ENCODE assay signal across 17 mouse cellular contexts in the genomic region with DNA sequence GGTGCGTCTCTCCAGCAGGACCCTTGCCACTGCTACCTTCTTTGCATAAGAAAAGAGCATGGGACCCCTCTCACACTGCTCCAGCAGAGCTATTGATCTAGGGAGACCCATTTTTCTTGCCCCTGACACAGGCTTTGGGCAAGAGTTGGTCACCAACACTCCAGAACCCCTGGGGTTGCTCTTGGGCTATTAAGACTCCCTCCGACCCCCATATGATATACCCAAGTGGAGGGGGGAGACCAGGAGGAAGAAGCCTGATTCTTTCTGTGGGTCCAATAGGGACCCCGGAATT. TPM values are rescaled to one million over a fixed set of nuclear protein-coding genes. Genes with fewer than 3 reads are reported as not detected.
A peak's percentile ranks its signal among the peaks of the same experiment; 100 is the strongest.
DNase-seq lines count a peak whose midpoint lies in the region; ATAC-seq and TF ChIP-seq lines count a peak whose summit lies in the region.
"Had no signal": no experiment of that assay in that cellular context is flagged by ENCODE, and none has a peak within 500 bp of the region (broad histone marks: within the 10 kb centered on the region; RNA-seq: fewer than 3 reads in every experiment).

No protein-coding gene starts in this region.

- TF ChIP-seq CTCF in kidney, adult 2 months (conservative IDR thresholded peaks at IDR 0.05; ENCODE audit: insufficient read depth, insufficient read length, low read depth, low read length): no peak

- peaks cover 58% of the 10 kb centered on the region for H3K27me3 ChIP-seq in heart, embryonic 10.5 days (ENCODE audit: insufficient read depth, poor library complexity, severe bottlenecking)
- H3K27me3 ChIP-seq in kidney, adult 2 months (replicated peaks; ENCODE audit: control insufficient read depth, insufficient read depth, low read length): no peaks in the 10 kb centered on the region
- H3K27me3 ChIP-seq in midbrain, embryonic 12.5 days: peaks cover 80% of the 10 kb centered on the region
- peaks cover 44% of the 10 kb centered on the region for H3K27me3 ChIP-seq in midbrain, embryonic 14.5 days (ENCODE audit: control insufficient read depth, insufficient read depth, low read length)
- peaks cover 46% of the 10 kb centered on the region for H3K27me3 ChIP-seq in limb, embryonic 11.5 days (ENCODE audit: control insufficient read depth, insufficient read depth, low read length)

- H3K9ac ChIP-seq in midbrain, embryonic 12.5 days (replicated peaks): no peak overlapping the region
- no peak overlapping the region for H3K9ac ChIP-seq in midbrain, embryonic 14.5 days (replicated peaks; ENCODE audit: low read length)
- no peak overlapping the region for H3K9ac ChIP-seq in limb, embryonic 11.5 days (ENCODE audit: low read length)
- H3K9ac ChIP-seq: hindbrain, embryonic 15.5 days; liver, embryonic 14.5 days had no signal

- no peaks in the 10 kb centered on the region for H3K9me3 ChIP-seq in heart, embryonic 10.5 days
- no peaks in the 10 kb centered on the region for H3K9me3 ChIP-seq in midbrain, embryonic 12.5 days
- H3K9me3 ChIP-seq in midbrain, embryonic 14.5 days (ENCODE audit: control insufficient read depth, low read length): no peaks in the 10 kb centered on the region
- H3K9me3 ChIP-seq in limb, embryonic 11.5 days (ENCODE audit: control insufficient read depth, low read length): no peaks in the 10 kb centered on the region
- H3K9me3 ChIP-seq: hindbrain, embryonic 15.5 days had no signal

- no peak for ATAC-seq in midbrain, embryonic 12.5 days (ENCODE audit: low FRiP score, low read depth)
- ATAC-seq in midbrain, embryonic 14.5 days (ENCODE audit: low FRiP score, low TSS enrichment): no peak
- no peak for ATAC-seq in limb, embryonic 11.5 days (ENCODE audit: insufficient number of reproducible peaks, low FRiP score, low TSS enrichment, low read depth)

- H3K4me1 ChIP-seq in heart, embryonic 10.5 days: peaks cover 70% of the 10 kb centered on the region
- H3K4me1 ChIP-seq in kidney, adult 2 months (ENCODE audit: control insufficient read depth, insufficient read depth, low read length): peaks cover 11% of the 10 kb centered on the region
- H3K4me1 ChIP-seq in midbrain, embryonic 12.5 days: peaks cover 53% of the 10 kb centered on the region
- H3K4me1 ChIP-seq in midbrain, embryonic 14.5 days (ENCODE audit: control insufficient read depth, insufficient read depth, low read length): peaks cover 25% of the 10 kb centered on the region
- peaks cover 25% of the 10 kb centered on the region; the same call in 1 of the 2 replicates for H3K4me1 ChIP-seq in limb, embryonic 11.5 days (ENCODE audit: control insufficient read depth, insufficient read depth, low read length)

- no peaks in the 10 kb centered on the region for H3K36me3 ChIP-seq in heart, embryonic 10.5 days
- H3K36me3 ChIP-seq in kidney, adult 2 months (ENCODE audit: control insufficient read depth, insufficient read depth, low read length): peaks cover 3% of the 10 kb centered on the region; the same call in 1 of the 2 replicates
- 0 out of 2 replicates have a peak, but pooled peaks cover 3% of the 10 kb centered on the region for H3K36me3 ChIP-seq in midbrain, embryonic 12.5 days
- peaks cover 1% of the 10 kb centered on the region; the same call in 1 of the 2 replicates for H3K36me3 ChIP-seq in midbrain, embryonic 14.5 days (ENCODE audit: control insufficient read depth, insufficient read depth, low read length)
- H3K36me3 ChIP-seq in limb, embryonic 11.5 days (ENCODE audit: control insufficient read depth, insufficient read depth, low read length): no peaks in the 10 kb centered on the region; the same call in 1 of the 2 replicates
- H3K36me3 ChIP-seq: hindbrain, embryonic 15.5 days had no signal

- TF ChIP-seq POLR2A in kidney, adult 2 months (IDR thresholded peaks at IDR 0.05; ENCODE audit: low read depth, low read length): no peak

- peak overlapping the region; percentile 14; the same call in 1 of the 2 replicates for H3K4me2 ChIP-seq in midbrain, embryonic 12.5 days (replicated peaks)
- H3K4me2 ChIP-seq in midbrain, embryonic 14.5 days (ENCODE audit: low read length): no peak overlapping the region
- no peak overlapping the region for H3K4me2 ChIP-seq in limb, embryonic 11.5 days (ENCODE audit: low read depth, severe bottlenecking)

- 0 out of 2 replicates have a peak overlapping the region, but pooled peaks have one; percentile 7 for H3K4me3 ChIP-seq in heart, embryonic 10.5 days
- H3K4me3 ChIP-seq in kidney, adult 2 months (ENCODE audit: insufficient read depth, low read depth, low read length): peak overlapping the region; percentile 96
- H3K4me3 ChIP-seq in midbrain, embryonic 12.5 days: no peak overlapping the region
- no peak overlapping the region for H3K4me3 ChIP-seq in midbrain, embryonic 14.5 days (replicated peaks; ENCODE audit: low read depth, low read length)
- H3K4me3 ChIP-seq in limb, embryonic 11.5 days (ENCODE audit: low read depth, low read length): no peak overlapping the region
- H3K4me3 ChIP-seq: hindbrain, embryonic 15.5 days; megakaryocyte, embryonic 14.5 days; myocyte had no signal

- 25% methylated on average over 3 of the region's 3 CpGs for WGBS in heart, embryonic 10.5 days
- WGBS in kidney, adult 2 months: 59% methylated on average over 3 of the region's 3 CpGs
- 6% methylated on average over 3 of the region's 3 CpGs for WGBS in midbrain, embryonic 12.5 days
- 4% methylated on average over 3 of the region's 3 CpGs for WGBS in midbrain, embryonic 14.5 days
- WGBS in limb, embryonic 11.5 days: 7% methylated on average over 3 of the region's 3 CpGs

- no peak for DNase-seq in heart, embryonic 10.5 days (ENCODE audit: low spot score)
- no peak for DNase-seq in heart, adult 9 months (ENCODE audit: low spot score in 2 of 2)
- no peak for DNase-seq in kidney, adult 2 months
- no peak for DNase-seq in kidney, postnatal 10 days
- DNase-seq in midbrain, embryonic 14.5 days: no peak
- DNase-seq in limb, embryonic 11.5 days (ENCODE audit: low spot score): peak; percentile 43
- DNase-seq in cerebellum, adult 9-10 months: no peak
- DNase-seq: B cell, adult 2 months; cerebellum, postnatal 14 days; kidney, adult 8-10 months; layer of hippocampus, adult 9-11 months; lung, postnatal 10 days had no signal

- no peak overlapping the region for H3K27ac ChIP-seq in heart, embryonic 10.5 days
- H3K27ac ChIP-seq in kidney, adult 2 months (ENCODE audit: insufficient read depth, low read depth, low read length): peak overlapping the region; percentile 37
- H3K27ac ChIP-seq in midbrain, embryonic 12.5 days (replicated peaks): no peak overlapping the region
- no peak overlapping the region for H3K27ac ChIP-seq in midbrain, embryonic 14.5 days (replicated peaks; ENCODE audit: low read depth, low read length)
- H3K27ac ChIP-seq in limb, embryonic 11.5 days (replicated peaks; ENCODE audit: low read depth, low read length): no peak overlapping the region
- H3K27ac ChIP-seq: hindbrain, embryonic 15.5 days; liver, embryonic 14.5 days had no signal

RNA-seq across cellular contexts. Expression of gene Wnk4, which starts 3.6 kb away (rescaled TPM):
- 13.9 and 14.8 TPM in 2 replicates for polyA plus RNA-seq in heart, embryonic 10.5 days (2016; fragmentation: Nextera tagmentation; extraction: Ambion mirVana)
- 134 and 160 TPM in 2 replicates for polyA plus RNA-seq in kidney, adult 2 months (2012; rRNA removed)
- polyA plus RNA-seq in midbrain, embryonic 12.5 days (2016; fragmentation: Nextera tagmentation; extraction: Ambion mirVana): 7.8 and 10.2 TPM in 2 replicates
- polyA plus RNA-seq in midbrain, embryonic 14.5 days (2014; fragmentation: Nextera tagmentation; extraction: Ambion mirVana): 4.3 and 5.3 TPM in 2 replicates
- polyA plus RNA-seq in limb, embryonic 11.5 days (2014; fragmentation: Nextera tagmentation; extraction: Ambion mirVana): 7.0 and 8.1 TPM in 2 replicates

RNA-seq across cellular contexts. Expression of gene Vps25, which starts 10.4 kb away (rescaled TPM):
- 130 and 137 TPM in 2 replicates for polyA plus RNA-seq in heart, embryonic 10.5 days (2016; fragmentation: Nextera tagmentation; extraction: Ambion mirVana)
- polyA plus RNA-seq in kidney, adult 2 months (2012; rRNA removed): 112 and 116 TPM in 2 replicates
- polyA plus RNA-seq in midbrain, embryonic 12.5 days (2016; fragmentation: Nextera tagmentation; extraction: Ambion mirVana): 101 and 102 TPM in 2 replicates
- polyA plus RNA-seq in midbrain, embryonic 14.5 days (2014; fragmentation: Nextera tagmentation; extraction: Ambion mirVana): 111 and 134 TPM in 2 replicates
- 111 and 120 TPM in 2 replicates for polyA plus RNA-seq in limb, embryonic 11.5 days (2014; fragmentation: Nextera tagmentation; extraction: Ambion mirVana)

RNA-seq across cellular contexts. Expression of gene Cntd1, which starts 14.9 kb away (rescaled TPM):
- 0.79 and 1.6 TPM in 2 replicates for polyA plus RNA-seq in heart, embryonic 10.5 days (2016; fragmentation: Nextera tagmentation; extraction: Ambion mirVana)
- polyA plus RNA-seq in kidney, adult 2 months (2012; rRNA removed): 1.3 and 1.6 TPM in 2 replicates
- 1.3 and 1.6 TPM in 2 replicates for polyA plus RNA-seq in midbrain, embryonic 12.5 days (2016; fragmentation: Nextera tagmentation; extraction: Ambion mirVana)
- polyA plus RNA-seq in midbrain, embryonic 14.5 days (2014; fragmentation: Nextera tagmentation; extraction: Ambion mirVana): 0.38 and 0.55 TPM in 2 replicates
- polyA plus RNA-seq in limb, embryonic 11.5 days (2014; fragmentation: Nextera tagmentation; extraction: Ambion mirVana): 1.3 and 1.8 TPM in 2 replicates

RNA-seq across cellular contexts. Expression of gene Coa3, which starts 15.0 kb away (rescaled TPM):
- polyA plus RNA-seq in heart, embryonic 10.5 days (2016; fragmentation: Nextera tagmentation; extraction: Ambion mirVana): 189 and 198 TPM in 2 replicates
- polyA plus RNA-seq in kidney, adult 2 months (2012; rRNA removed): 540 and 572 TPM in 2 replicates
- polyA plus RNA-seq in midbrain, embryonic 12.5 days (2016; fragmentation: Nextera tagmentation; extraction: Ambion mirVana): 196 and 198 TPM in 2 replicates
- polyA plus RNA-seq in midbrain, embryonic 14.5 days (2014; fragmentation: Nextera tagmentation; extraction: Ambion mirVana): 221 and 243 TPM in 2 replicates
- polyA plus RNA-seq in limb, embryonic 11.5 days (2014; fragmentation: Nextera tagmentation; extraction: Ambion mirVana): 191 and 204 TPM in 2 replicates

RNA-seq across cellular contexts. Expression of gene Ramp2, which starts 18.1 kb away (rescaled TPM):
- 166 and 202 TPM in 2 replicates for polyA plus RNA-seq in heart, embryonic 10.5 days (2016; fragmentation: Nextera tagmentation; extraction: Ambion mirVana)
- 75.9 and 86.6 TPM in 2 replicates for polyA plus RNA-seq in kidney, adult 2 months (2012; rRNA removed)
- polyA plus RNA-seq in midbrain, embryonic 12.5 days (2016; fragmentation: Nextera tagmentation; extraction: Ambion mirVana): 70.3 and 76.3 TPM in 2 replicates
- polyA plus RNA-seq in midbrain, embryonic 14.5 days (2014; fragmentation: Nextera tagmentation; extraction: Ambion mirVana): 59.7 and 84.0 TPM in 2 replicates
- 60.4 and 67.2 TPM in 2 replicates for polyA plus RNA-seq in limb, embryonic 11.5 days (2014; fragmentation: Nextera tagmentation; extraction: Ambion mirVana)

Comparison
In these comparisons a context has a peak if more than half of its experiments do, and no peak if none do; other contexts are left out.
1. H3K4me3 ChIP-seq: peak in heart, embryonic 10.5 days (single experiment) and kidney, adult 2 months (single experiment); none in midbrain, embryonic 12.5 days (single experiment), midbrain, embryonic 14.5 days (single experiment) and limb, embryonic 11.5 days (single experiment).